Mouse (Mus musculus): Measurements from ENCODE around the gene Negr1.

DNA sequence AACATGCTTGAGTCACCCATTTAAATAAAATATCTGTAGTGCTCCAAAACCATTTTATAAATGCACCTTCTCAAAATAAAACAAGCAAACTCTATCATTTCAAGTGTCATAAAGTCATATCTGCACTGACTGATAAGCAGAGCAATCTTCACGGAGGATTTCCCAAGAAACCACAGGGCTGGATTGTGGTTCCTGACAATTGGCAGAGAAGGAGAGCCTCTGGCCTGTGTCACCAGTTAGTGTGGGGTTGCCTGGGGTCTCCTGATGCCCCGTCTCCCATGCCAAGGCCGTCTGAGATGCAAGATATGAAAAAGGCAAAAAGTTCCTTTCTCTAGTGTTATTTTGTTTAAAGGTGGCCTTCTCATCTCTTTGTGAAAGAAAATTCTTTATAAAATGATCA lies 77.8 kb downstream of the Negr1 start:
- TF ChIP-seq CTCF (IDR thresholded peaks at IDR 0.05; ENCODE audit: low read depth, low read length) (no peak), POLR2A (IDR thresholded peaks at IDR 0.05; ENCODE audit: insufficient read depth, low read length) (no peak), EP300 (IDR thresholded peaks at IDR 0.05; ENCODE audit: insufficient read depth, low read depth, low read length) (no peak)

All from ES-Bruce4 (cell line).